Comparison of ENCODE assay signal across 23 mouse cellular contexts in the genomic region with DNA sequence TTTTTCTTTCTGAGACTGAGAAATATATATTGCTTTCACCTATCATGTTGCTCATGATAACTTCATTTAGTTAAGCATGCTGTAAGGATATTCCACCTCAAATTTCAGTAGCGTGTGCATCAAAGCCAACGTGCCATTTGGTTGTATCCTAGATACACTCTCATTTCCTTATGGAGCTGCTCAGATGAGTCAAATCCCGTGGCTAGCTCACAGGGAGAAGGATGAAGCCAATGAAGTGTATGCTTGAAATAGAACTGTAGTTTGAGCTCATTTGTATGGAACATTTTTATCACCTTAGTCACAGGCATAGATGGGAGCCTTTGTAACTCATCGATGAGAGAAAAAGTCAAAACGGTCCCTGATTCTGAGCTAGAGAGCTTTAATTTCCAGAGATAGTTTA. TPM values are rescaled to one million over a fixed set of nuclear protein-coding genes. Genes with fewer than 3 reads are reported as not detected.
DNase-seq lines count a peak whose midpoint lies in the region; ATAC-seq and TF ChIP-seq lines count a peak whose summit lies in the region.
"Had no signal": no experiment of that assay in that cellular context is flagged by ENCODE, and none has a peak within 500 bp of the region (broad histone marks: within the 10 kb centered on the region; RNA-seq: fewer than 3 reads in every experiment).

No protein-coding gene starts in this region.

- in situ Hi-C loops in Patski (cut with MboI; ENCODE audit: low pct_unique_long_range_greater_than_20kb) = no loop called here

- H3K36me3 ChIP-seq in lung, postnatal 0 days (ENCODE audit: insufficient read depth, low read length) = peaks cover 5% of the 10 kb centered on the region; the same call in 1 of the 2 replicates

- H3K27ac ChIP-seq in lung, postnatal 0 days (ENCODE audit: low read length) = no peak overlapping the region
- H3K27ac ChIP-seq: embryonic facial prominence, embryonic 12.5 days; heart, embryonic 10.5 days; hindbrain, embryonic 12.5 days had no signal

- POLR2A ChIA-PET in Patski (lab: Charles Lee) = no interaction called here

- DNase-seq in layer of hippocampus, adult 9-11 months = peak; percentile 64
- DNase-seq in layer of hippocampus, postnatal 14 days (ENCODE audit: low spot score in 2 of 2) = no peak
- peak; percentile 33 for DNase-seq in right cerebral cortex, adult 18-20 months
- DNase-seq in right cerebral cortex, postnatal 4 days = no peak
- DNase-seq in Patski (ENCODE audit: low read depth, low spot score) = no peak
- no peak for DNase-seq in lung, postnatal 0 days (ENCODE audit: low spot score)
- no peak for DNase-seq in adrenal gland, postnatal 10 days
- DNase-seq: adrenal gland, adult 2 months; adrenal gland, postnatal 36 days; B cell, adult 2 months; cerebellum, adult 11 months; cerebellum, adult 9-10 months; cerebellum, postnatal 25 days; gastrocnemius, postnatal 36 days; heart, adult 18-20 months; heart, postnatal 10 days; heart, postnatal 4 days had no signal

- no peak overlapping the region for H3K9ac ChIP-seq in lung, postnatal 0 days (replicated peaks; ENCODE audit: low read depth)
- H3K9ac ChIP-seq: embryonic facial prominence, embryonic 12.5 days; hindbrain, embryonic 12.5 days had no signal

- no peak for TF ChIP-seq EP300 in lung, postnatal 0 days (IDR thresholded peaks at IDR 0.05)

- no peak overlapping the region for H3K4me3 ChIP-seq in lung, postnatal 0 days (ENCODE audit: low read depth, low read length)
- H3K4me3 ChIP-seq: embryonic facial prominence, embryonic 12.5 days; heart, embryonic 10.5 days; hindbrain, embryonic 12.5 days had no signal

- CTCF ChIA-PET in Patski (lab: Charles Lee) = no interaction called here

- ATAC-seq in Patski = peak; percentile 47
- ATAC-seq in lung, postnatal 0 days = no peak
- ATAC-seq: CD4-positive, CD25-positive, alpha-beta regulatory T cell, adult 4 months; inflammation-experienced regulatory T-cells, adult 6 months had no signal

- no peak for TF ChIP-seq CTCF in Patski (IDR thresholded peaks at IDR 0.05)
- no peak for TF ChIP-seq CTCF in lung, postnatal 0 days (IDR thresholded peaks at IDR 0.05)

- no peaks in the 10 kb centered on the region for H3K27me3 ChIP-seq in Patski
- no peaks in the 10 kb centered on the region for H3K27me3 ChIP-seq in lung, postnatal 0 days (replicated peaks; ENCODE audit: insufficient read depth, low read length)
- H3K27me3 ChIP-seq: embryonic facial prominence, embryonic 12.5 days; hindbrain, embryonic 12.5 days had no signal

- H3K9me3 ChIP-seq in lung, postnatal 0 days (ENCODE audit: low read length) = no peaks in the 10 kb centered on the region
- H3K9me3 ChIP-seq: embryonic facial prominence, embryonic 12.5 days; G1E; heart, embryonic 10.5 days; hindbrain, embryonic 12.5 days had no signal

- no peak overlapping the region for H3K4me2 ChIP-seq in lung, postnatal 0 days (replicated peaks; ENCODE audit: low read depth, low read length)
- H3K4me2 ChIP-seq: embryonic facial prominence, embryonic 12.5 days; hindbrain, embryonic 12.5 days had no signal

- H3K4me1 ChIP-seq in lung, postnatal 0 days (ENCODE audit: insufficient read depth, low read depth, low read length) = peaks cover 11% of the 10 kb centered on the region; the same call in 1 of the 2 replicates

- 85% methylated on average over 5 of the region's 5 CpGs for WGBS in lung, postnatal 0 days

RNA-seq across cellular contexts. Expression of a gene that starts 20.8 kb away (rescaled TPM):
- total RNA-seq in layer of hippocampus, postnatal 14 days (2021) = 10 to 100 TPM; 30.7 to 32.7 TPM
- 34.1 TPM for polyA plus RNA-seq in Patski (2021)
- polyA plus RNA-seq in lung, postnatal 0 days (2015; fragmentation: Nextera tagmentation; extraction: Ambion mirVana) = 19.2 and 21.8 TPM in 2 replicates
- total RNA-seq in adrenal gland, postnatal 10 days (2021) = 10 to 100 TPM; 55.2 to 62.8 TPM

Comparison
In these comparisons a context has a peak if more than half of its experiments do, and no peak if none do; other contexts are left out.
1. DNase-seq: peak in layer of hippocampus, adult 9-11 months (single experiment) and right cerebral cortex, adult 18-20 months (single experiment); none in layer of hippocampus, postnatal 14 days (0 of 2), right cerebral cortex, postnatal 4 days (single experiment), Patski (single experiment), lung, postnatal 0 days (single experiment) and adrenal gland, postnatal 10 days (single experiment).